Mouse (Mus musculus) CD4-positive, CD25-positive, alpha-beta regulatory T cell, adult 4 months (primary cell): ENCODE measurements at regions not wholly inside any gene's neighbourhood (a gene's known extent, or its start where the extent isn't known, plus 50 kb on each side); places are given as distances from the start of the nearest gene placed in this dataset.

Source experiments
- ATAC-seq: one replicate; pipeline ENCODE4 v1.8.0; 2017

DNA sequence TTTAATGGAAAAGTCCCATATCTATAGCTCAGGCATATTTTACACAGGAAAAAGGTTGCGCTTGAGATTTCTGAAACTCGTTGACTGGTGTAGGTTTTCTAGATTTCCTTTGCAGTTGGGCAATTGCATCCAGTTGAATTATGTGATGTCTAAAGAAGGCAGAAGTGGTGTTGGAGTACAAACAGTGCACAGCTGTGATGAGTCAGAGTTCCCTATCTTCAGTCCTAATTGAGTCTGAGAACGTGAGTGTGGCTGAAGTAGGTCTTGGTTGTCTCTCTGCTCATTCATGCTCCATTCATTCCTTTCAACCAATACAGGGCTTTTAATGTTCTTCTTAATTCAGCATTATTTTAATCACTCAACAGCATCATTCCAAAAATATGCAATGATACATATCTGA is 142.9 kb upstream of the Dpyd start:
- ATAC-seq = no peak

DNA sequence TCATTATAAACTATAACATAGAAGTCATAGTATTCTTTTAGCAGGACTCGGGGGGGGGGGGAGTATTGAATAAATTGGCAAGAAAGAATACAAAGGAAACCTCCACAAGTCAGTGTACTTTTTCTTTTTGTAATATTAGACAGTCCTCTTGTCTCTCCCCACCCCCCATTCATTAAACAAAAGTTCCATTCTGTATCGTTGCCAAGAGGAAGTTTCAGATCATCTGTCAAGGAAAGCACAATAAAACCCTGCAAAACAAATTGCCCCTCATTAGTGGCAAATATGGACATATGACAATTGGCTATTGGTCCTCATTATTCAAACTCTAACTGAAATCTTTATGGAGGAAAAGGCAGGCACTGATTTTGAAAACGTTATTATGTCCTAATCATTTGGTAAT is 140.2 kb upstream of the Dpyd start:
- no peak for ATAC-seq

DNA sequence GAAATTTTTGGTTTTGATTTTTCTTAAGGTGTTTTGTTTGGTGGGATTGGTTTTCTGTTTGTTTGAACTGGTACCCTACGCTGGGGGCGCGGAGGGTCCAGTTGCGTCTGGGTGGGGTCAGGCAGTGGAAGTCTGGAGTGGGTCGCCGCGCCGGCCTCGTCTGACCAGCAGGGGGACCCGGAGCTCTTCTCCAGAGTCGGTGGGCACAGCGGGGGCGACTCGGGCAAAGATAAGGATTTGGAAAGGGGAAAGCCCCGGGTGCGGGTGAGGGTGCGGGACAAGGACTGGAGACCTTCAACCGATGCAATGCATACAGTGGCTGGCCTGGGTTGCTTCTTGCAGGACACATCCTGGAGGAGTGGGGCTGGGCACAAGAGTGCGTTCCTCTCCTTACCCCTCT is 136.2 kb upstream of the Dpyd start:
- ATAC-seq = no peak

DNA sequence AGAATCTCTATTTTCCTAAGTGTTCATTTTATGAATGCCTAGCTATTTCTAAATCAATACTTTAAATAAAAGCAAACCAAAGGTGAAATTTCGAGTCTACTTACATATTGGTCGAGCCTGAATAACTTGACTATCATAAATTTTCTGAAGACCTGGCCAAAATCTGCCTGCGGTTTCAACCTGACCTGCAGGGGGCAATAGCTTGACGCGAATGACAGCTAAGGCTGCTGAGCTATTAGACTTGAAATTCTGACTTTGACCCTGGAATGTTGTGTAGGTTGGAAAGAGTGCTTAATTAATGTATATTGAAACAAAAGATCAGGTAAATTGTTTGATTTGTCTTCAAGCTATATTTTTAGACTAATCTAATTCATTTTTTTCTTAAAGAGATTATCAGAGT is 133.4 kb upstream of the Dpyd start:
- no peak for ATAC-seq

DNA sequence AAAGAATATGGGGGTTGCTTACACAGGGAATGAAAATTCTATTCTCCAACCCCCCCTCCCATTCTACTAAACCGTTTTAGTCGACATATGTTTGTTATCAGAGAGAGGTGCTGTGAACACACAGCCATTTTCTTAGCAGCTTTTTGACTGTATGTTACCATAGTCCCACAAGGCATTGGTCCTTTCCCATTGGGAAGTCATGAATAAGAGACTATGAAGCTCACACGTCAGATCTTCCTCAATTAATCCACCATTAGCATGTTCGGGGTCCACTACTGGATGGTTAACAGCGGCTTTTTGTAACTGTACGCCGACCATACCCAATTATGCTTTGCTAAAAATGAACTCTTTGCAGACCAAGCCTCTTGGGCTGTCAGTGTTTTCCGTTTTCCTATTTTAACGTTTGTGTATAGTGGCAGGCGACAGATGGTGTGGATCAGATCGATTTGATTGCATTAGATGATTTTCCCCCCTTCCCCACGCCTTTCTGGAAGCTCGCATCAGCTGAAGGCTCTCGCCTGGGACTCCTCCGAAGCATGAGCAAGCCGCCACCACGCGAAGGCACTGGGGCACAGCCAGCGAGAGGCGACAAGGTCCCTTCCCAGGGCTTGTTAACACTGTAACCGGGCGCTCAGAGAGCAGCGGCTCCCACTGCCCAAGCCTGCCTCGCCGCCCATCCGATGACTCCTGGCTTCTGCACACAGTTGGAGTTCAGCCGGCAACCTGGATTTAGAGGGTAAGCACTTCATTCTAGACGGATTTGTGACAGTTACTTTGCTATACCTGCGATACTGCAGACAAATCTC is 131.9 kb upstream of the Dpyd start:
- no peak for ATAC-seq

DNA sequence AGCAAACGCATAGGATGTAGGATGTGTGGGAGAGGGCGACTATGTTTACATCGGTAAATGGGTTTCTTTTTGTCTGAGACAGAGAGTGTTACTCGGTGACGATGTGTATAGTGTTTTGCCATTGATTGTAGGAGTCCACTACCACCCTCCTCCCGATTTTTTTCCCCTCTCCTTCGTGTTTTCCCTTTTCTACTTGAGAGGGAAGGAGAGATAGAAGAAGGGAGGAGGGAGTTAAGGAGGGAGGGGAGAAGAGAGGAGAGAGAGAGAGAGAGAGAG is 131.4 kb upstream of the Dpyd start:
- no peak for ATAC-seq

DNA sequence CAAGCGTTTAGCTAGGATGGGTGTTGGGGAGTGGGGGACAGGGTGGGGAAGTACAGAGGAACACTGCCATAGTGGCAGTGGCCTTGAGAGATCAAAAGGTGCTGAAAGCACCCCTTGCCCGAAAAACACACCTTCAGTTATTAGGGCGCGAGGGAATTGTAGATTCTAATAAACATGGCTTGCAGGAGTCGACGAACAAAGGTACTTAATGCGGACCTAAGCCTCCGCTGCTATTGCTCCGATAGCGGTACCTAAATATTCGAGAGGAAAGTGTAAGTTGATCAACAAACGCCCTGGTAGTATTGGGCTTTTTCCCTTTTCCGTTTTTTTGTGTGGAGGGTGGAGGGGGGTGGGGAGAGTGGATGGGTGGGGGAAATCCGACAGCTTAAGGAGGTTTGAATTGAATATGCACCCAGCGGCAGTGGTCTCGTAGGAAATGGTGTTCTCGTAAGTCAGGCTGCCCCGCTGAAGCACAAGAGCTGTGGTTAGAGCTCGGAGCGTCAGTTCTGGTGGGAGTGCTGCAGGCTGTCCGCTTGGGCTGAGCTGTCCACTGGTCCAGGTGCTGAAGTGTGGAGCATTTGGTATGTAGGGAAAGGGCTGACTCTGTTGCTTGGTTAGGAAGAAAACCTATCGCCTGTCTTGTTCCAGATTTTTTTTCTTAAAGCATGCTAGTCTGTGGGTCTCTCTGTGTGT is 130.8 kb upstream of the Dpyd start:
- ATAC-seq = no peak

DNA sequence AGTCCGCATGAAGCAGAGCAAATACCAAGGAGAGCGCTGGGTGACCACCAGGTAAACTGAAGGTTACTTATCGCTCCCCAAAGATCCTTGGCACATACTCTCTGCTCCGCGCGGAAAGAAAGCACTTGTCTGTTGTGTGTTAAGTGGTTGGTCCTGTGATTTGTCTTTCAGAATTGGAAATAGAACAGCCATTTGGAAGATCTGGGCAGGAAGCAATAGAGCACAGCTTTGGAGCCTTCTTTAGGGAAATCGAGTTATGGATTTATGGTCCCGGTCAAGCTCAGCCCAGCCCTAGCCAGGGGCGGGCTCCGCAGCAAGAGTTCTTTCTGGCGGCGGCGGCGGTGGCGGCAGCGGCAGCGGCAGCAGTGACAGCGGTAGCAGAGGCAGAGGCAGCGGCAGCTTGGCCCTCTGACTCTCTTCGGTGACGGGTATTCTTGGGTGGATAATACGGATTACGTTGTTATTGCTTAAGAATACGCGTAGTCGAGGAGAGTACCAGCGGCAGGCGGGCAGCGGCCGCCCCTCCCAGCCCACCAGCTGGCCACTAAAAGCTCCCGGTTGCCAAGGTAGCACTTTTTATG is 128.4 kb upstream of the Dpyd start:
- ATAC-seq = no peak

DNA sequence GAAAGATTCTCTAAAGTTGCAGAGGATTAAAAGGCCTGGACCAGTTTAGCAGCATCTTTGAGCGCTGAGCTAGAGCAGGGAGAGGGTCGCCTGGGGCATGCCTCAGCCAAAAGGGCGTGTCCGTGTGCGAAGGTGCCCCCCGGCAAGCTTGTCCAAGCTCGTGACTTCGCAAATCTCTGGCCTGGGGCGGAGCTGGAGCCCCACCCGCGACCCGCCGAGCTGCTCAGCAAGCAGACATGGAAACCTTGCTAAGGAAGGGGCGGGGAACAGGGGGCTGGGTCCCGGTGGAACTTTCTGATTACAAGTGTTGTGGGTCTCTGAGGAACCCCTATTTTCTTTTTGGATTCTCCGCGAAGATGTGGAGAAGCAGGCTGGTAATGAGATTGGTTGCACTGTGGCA is 127.6 kb upstream of the Dpyd start:
- ATAC-seq = no peak

DNA sequence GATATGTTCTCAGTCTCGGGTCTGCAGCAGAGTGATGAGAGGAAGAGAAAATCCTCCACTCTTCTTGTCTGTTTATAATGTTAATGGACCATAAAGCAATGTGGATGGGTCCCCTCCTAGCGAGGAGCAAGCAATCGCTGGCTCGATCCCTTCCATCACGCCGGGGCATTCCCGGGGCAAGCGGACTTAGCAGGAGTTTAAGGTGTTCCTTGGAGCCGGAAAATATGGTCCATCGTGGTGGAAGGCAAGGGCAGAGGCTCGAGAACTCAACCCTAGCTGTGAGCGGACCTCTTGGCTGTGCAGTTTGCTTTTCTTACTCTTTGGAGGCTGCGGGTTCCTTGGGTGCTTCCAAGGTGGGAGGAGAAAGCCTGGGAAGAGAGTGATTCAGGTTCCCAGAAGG is 127.1 kb upstream of the Dpyd start:
- no peak for ATAC-seq

DNA sequence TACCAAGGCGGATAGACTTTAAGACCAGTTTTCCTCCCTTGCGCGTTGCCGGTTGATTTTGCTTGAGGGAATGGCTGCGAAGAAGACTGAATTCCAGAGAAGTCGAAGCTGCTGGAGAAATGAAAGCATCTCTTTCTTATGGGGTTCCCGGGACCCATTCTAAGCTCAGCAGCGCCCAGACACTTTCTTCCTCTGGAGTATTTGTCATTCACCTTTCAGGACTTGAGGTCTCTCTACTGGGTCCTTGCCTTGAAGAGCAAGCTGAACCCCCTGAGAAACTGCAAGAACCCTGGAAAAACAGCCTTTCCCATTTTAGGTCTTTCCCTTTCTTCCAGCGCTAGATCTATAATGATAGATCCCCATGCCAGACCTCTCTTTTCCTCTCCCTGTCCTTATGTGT is 126.7 kb upstream of the Dpyd start:
- no peak for ATAC-seq

DNA sequence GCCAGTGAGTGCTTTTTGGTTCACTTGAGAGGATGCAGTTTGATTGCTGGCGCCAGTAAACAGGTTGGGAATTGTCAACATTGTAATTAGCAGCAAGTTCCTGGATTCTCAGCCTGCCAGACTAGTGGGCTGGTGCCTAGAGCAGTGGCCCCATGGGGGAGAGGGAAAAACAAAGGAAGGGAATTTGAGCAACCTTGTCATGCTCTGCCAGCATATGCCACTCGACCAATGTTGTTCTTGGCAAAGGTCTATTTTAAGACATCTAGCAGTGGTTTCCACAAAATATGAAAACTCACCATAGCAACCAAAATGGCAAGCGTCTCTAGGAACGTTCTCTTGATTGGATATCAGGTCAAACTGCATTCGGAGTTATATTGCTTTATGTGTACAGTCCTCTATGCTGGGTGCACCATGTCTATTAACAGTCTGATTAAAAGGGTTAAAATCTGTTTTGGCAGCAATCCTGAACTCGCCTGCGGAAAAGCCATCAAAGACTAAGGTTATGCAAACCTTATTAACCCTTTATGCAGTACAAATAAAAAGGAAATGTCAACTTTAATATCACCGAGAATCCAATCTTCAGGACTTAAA is 118.1 kb upstream of the Dpyd start:
- ATAC-seq = no peak

DNA sequence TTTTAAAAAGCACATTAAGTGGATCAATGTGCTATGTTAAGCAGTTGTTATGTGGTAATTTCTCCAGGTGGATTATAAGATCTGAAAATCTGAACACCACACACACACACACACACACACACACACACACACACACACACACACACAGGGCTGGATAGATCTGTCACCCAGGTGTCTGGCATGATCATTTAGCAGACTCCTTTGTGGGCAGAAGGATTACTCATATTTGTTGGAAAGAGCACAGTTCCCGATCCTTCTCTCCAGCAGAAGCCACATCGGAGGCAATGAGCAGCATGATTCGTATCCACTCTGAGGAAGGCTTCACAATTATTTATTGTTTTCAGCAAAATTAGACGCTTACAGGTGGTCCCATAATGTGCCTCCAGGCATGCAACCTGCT is 116.6 kb upstream of the Dpyd start:
- no peak for ATAC-seq

DNA sequence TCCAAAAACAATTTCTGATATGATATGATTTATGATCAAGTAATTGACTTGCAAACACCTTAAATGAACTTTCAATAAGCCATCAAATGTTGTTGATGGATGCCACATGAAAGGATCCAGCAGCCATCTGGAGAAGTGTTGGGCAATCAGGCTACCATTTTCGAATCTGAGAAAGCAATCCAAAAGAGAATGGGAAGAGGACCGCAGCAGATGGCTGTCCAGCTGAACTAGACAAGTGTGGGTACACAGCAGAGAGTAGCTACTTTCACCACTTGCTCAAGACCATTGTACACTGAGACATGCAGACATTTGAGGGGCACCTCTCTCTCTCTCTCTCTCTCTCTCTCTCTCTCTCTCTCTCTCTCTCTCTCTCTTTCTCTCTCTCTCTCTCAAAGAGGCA is 102.3 kb upstream of the Dpyd start:
- ATAC-seq = no peak

DNA sequence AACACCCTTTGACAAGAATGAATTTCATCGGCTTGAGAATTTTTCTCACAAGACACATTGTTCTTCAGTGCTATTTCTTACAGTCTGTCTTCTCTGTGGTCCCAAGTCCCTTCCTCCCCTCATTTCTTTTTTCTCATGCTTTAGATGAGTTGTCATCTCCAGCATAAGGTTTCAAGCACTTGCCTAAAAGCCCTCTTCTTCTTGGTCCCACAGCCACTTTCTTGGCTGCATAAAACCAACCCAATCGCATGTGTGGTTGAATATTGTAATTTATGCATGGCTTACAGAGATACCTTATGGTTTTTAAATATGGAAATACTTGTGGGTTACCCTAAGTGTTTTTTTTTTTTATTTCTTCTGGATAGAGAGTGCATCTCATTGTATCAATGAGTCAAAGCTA is 96.3 kb upstream of the Dpyd start:
- no peak for ATAC-seq

DNA sequence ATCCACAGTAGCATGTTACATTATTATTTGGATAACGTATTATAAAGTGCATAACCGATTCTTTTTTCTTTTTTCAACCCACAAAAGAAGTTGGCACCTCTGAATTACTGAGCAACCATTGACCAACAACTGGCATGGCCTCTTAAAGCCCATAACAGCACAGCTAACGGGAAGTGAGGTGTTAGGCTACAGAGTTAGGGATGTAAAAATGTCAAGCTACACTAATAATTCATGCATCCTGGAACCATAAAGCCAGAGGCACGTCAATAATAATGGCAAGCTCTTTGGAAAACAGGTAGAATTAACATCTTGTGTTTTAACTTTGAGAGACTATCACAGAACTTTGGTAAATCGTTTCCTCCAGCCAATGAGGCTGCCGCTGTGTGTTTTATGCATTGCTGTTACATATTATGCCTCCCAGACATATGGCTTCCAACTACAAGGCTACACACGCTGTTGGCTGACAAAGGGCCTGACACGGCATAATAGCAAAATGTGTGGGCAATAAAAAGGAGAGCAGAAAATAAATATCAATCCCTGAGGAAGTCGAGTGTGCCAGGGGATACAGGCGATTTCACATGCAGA is 89.6 kb upstream of the Dpyd start:
- ATAC-seq = no peak

DNA sequence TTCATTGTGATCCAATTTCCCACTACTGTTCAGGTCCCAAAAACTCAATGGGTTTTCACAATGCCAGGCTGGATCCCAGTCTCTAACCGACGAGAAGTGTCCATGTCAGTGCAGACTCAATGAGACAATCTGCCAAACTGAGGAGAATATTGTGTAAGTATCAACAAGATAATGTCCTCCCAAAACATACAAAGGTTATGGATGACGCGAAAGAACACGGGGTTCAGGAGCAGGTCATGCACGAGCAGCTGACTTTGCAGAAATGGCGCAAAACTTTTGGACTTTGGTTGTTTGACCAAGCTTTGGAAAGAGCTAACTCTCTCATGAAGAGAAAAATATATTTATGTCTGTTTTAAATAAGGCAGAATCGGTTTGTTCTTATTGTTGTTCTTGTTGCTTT is 83.9 kb upstream of the Dpyd start:
- no peak for ATAC-seq

DNA sequence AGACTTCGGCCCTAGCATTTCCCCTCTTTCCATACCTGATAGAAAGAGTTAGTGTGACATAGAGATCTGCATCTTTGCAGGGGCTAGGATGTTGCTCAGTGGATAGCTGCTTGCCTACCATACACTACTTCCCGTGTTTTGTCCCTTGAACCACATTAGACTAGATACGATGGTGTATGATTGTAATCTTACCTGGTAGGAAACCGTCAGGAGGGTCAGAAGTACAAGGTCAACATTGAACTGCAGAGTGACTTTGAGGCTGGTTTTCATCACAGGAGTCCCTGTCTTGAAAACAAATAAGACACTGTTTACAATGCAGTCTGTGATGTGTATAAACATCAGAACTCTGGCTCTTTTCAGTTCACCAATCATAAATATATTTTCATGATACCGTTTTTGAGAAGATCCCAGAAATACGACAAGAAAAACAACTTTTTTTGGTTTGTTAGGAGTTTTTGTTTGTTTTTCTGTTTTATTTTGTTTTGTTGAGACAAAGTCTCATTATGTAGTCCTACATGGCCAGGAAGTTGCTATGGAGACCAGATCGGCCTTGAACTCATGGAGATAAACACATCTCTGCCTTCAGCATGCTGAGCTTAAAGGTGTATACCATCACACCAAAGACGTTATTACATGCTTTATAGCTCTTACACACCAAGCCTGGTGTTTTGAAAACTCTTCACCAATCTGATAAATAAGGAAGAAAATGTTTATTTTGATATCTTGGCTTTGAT is 81.2 kb upstream of the Dpyd start:
- no peak for ATAC-seq

DNA sequence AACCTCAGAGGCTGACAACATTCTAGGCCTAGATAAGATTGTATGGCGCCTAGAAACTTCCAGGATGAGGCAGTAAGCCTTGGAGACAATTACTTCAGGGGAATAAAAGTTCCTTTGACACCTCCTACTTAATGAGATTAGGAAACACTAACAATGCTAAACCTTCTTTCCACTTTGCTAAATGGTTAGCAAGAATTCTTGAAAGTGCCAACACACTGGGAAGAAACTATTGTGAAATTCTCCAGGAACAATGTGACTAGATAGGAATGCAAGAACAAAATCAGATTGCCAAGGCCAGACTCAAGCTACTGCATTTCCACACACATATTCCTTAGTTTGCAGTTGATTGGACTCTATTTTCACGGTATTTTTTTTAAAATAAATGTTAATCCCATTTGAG is 76.0 kb upstream of the Dpyd start:
- ATAC-seq = no peak

DNA sequence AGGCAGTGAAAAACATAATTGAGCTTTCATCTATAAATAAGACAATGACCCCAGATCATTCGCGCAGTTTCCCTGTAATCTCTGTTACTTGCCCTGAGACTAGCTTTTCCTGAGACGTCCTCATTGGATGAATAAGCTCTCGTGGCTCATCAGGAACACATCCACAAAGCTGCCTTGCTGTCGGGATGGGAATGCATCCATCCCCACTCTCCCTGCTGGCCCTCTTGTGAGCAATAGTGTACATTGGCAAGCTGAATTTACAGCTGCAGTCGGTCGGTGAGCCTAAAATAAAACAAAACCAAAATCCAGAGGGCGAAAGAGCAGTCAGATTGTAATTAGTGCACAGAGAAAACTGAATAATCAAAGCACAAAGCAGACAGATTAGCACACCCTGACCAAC is 74.5 kb upstream of the Dpyd start:
- no peak for ATAC-seq

DNA sequence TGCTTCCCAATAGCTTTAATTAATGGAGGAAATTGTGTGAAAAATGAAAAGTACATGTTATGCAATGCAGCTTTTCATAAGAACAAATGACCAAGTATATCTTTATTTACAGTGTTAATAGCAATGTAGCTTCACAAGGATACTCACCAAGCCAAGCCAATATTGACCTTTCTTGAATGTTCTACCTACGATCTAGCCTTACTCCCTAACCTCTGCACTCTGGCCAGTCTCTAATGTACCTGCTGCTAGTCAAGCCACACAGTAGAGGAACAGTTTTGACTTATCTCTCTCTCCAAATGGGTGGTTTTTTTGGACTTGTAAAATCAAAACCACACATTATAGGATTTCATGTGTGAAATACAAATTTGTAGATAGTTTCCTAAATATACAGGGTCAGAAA is 70.8 kb upstream of the Dpyd start:
- ATAC-seq = no peak

DNA sequence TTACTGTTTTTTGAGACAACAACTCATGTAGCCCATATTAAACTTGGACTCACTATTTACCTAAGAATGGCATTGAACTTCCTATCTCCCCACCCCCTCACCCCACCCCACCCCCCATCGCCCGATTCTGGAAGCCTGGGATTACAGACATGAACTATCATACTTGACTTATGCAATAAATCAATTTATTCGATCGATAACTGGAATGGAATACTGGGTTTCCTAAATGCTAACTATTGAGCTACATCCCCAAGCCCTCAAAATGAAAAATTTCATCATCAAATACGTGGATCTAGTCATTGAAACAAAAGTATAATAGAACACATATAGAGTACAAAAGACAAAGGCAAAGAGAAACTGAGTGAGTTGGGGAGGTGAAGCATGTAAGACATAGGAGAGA is 70.1 kb upstream of the Dpyd start:
- ATAC-seq = no peak

DNA sequence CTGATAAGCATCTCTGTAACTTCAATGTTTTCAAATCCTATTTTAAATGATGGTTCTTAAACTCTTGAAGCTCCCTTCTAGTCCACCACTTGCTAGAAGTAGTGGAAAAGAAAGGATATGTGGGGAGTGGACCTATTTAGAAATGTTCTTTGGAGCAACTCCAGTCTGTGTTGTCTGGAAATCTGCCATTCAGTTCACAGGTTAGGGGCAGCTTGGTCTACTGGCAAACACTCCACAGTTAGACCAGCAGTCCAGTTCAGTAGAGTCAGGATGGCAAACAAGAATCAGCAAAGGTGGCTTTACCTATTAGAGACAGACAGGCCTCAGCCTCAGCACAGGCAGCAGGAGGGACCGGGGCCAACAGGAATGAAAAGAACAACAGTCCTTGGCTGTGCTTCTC is 67.3 kb upstream of the Dpyd start:
- ATAC-seq = no peak
